Mouse (Mus musculus): ENCODE measurements at regions not wholly inside any gene's neighbourhood (a gene's known extent, or its start where the extent isn't known, plus 50 kb on each side); places are given as distances from the start of the nearest gene placed in this dataset.

DNA sequence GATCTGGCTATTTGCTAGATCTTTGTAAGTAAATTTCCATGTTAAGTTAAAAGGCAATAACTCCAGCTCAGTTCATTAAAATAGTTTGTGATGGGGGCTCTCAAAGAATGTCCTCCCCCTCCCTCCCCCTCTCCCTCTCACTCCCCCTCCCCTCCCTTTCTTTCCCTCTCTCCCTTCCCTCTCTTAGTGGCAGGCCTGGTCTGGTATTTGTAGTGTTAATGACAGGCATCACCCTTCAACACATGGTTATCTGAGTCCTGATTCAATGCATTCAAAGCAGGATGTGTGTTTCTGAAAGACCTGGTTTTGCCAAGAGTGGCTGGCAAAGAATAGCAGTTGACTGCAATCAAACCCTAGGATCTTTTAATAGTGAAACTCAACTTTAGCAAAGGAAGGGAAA, 383.4 kb upstream of the Mpdz start:
- DNase-seq, result no peak
- no peak overlapping the region for H3K4me2 ChIP-seq
- H3K9ac ChIP-seq, result no peak overlapping the region
- H3K4me1 ChIP-seq (replicated peaks), result no peaks in the 10 kb centered on the region
- no peak overlapping the region for H3K4me3 ChIP-seq (replicated peaks)
- no peak for ATAC-seq (ENCODE audit: low read depth)
- no peaks in the 10 kb centered on the region for H3K27me3 ChIP-seq
- no peaks in the 10 kb centered on the region for H3K36me3 ChIP-seq
- no peaks in the 10 kb centered on the region for H3K9me3 ChIP-seq (replicated peaks)
- H3K27ac ChIP-seq, result no peak overlapping the region

- DNase-seq (no peak), ATAC-seq (ENCODE audit: low read depth) (no peak)
- Histone ChIP-seq H3K27ac (no peak overlapping the region), H3K4me1 (replicated peaks) (no peaks in the 10 kb centered on the region), H3K9ac (no peak overlapping the region), H3K4me3 (replicated peaks) (no peak overlapping the region), H3K27me3 (no peaks in the 10 kb centered on the region), H3K4me2 (no peak overlapping the region), H3K36me3 (no peaks in the 10 kb centered on the region), H3K9me3 (replicated peaks) (no peaks in the 10 kb centered on the region)
- WGBS (ENCODE audit: insufficient replicate concordance), result 42% methylated on average over 3 of the region's 3 CpGs
Observed at GRCm38 (mm10) chr4:81823566-81823965, 381.0 kb upstream of the Mpdz start.

DNA sequence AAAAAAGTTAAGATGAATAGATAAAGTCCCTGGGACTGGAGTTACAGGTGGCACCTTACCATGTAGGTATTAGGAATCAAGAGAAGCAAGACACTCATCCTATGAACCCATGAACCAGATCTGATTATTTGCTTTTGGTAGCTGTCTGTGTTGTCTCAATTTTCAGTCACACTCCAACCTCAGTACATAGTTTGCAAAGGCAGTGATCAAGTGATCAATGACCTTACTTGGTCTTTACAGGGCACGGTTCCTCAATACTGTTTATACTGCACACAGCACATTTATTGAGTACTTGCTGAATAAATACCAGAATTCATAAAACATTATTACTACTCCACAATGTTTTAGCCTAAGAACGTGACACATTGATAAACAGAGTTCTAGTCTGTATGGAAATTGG, 346.7 kb upstream of the Mpdz start:
- ATAC-seq (ENCODE audit: low read depth) (no peak), DNase-seq (no peak)
- H3K27ac ChIP-seq, result no peak overlapping the region
- no peak overlapping the region for H3K9ac ChIP-seq
- no peak overlapping the region for H3K4me3 ChIP-seq (replicated peaks)
- no peak overlapping the region for H3K4me2 ChIP-seq
- no peaks in the 10 kb centered on the region for H3K27me3 ChIP-seq
- WGBS (ENCODE audit: insufficient replicate concordance), result 59% methylated on average over 2 of the region's 2 CpGs
- H3K36me3 ChIP-seq, result no peaks in the 10 kb centered on the region
- H3K4me1 ChIP-seq (replicated peaks), result no peaks in the 10 kb centered on the region
- H3K9me3 ChIP-seq (replicated peaks), result no peaks in the 10 kb centered on the region

DNA sequence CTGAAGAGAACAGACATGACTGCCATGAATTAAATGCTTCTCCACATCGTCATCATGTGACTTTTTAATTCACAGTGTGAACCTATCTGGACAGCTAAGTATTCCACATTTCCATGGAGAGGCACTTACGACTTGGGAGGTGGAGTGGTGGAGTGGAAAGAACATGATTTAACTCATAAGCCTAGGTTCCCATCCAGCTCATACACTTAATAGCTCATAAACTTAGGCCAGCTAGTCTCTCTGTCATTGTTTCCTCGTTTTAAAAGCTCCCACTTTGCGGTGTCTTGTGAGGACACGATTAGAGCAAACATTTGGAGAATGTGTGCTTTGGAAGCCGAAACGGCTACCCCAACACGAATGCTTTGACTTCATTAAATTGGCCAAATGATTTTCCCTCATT, 346.0 kb upstream of the Mpdz start:
- Histone ChIP-seq H3K36me3 (no peaks in the 10 kb centered on the region), H3K9ac (no peak overlapping the region), H3K27me3 (no peaks in the 10 kb centered on the region), H3K4me3 (replicated peaks) (no peak overlapping the region), H3K9me3 (replicated peaks) (no peaks in the 10 kb centered on the region), H3K4me1 (replicated peaks) (no peaks in the 10 kb centered on the region), H3K27ac (no peak overlapping the region), H3K4me2 (no peak overlapping the region)
- DNase-seq, result no peak
- 78% methylated on average over 8 of the region's 8 CpGs for WGBS (ENCODE audit: insufficient replicate concordance)
- ATAC-seq (ENCODE audit: low read depth), result no peak

GRCm38 (mm10) chr4:81781971-81782370, 339.4 kb upstream of the Mpdz start:
- DNase-seq (no peak), ATAC-seq (ENCODE audit: low read depth) (no peak)
- Histone ChIP-seq H3K27ac (no peak overlapping the region), H3K27me3 (no peaks in the 10 kb centered on the region), H3K4me2 (no peak overlapping the region), H3K9ac (no peak overlapping the region), H3K9me3 (replicated peaks) (no peaks in the 10 kb centered on the region), H3K4me3 (replicated peaks) (no peak overlapping the region), H3K4me1 (replicated peaks) (no peaks in the 10 kb centered on the region), H3K36me3 (no peaks in the 10 kb centered on the region)
- WGBS (ENCODE audit: insufficient replicate concordance), result 47% methylated on average over 1 of the region's 1 CpGs

DNA sequence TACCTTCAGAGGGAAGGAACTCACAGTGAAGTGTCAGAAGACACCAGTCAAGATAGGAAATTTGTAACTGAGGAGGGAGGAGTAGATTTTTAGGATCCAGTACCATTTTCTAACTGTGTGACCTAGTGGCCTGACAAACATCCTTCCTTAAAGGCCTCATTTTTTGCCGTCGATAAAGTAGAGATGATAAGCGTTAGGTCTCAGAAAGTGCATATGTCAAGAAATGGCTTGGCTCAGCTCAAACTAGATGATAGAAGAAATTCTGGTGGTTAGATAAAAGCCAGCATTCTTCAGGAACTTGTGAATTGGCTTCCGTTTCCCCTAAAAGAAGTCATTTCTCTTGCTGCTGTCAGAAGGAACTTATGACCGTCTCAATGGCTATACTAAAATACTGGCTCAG, 324.1 kb upstream of the Mpdz start:
- no peaks in the 10 kb centered on the region for H3K36me3 ChIP-seq
- ATAC-seq (ENCODE audit: low read depth) (no peak), DNase-seq (no peak)
- no peaks in the 10 kb centered on the region for H3K9me3 ChIP-seq (replicated peaks)
- no peak overlapping the region for H3K9ac ChIP-seq
- no peak overlapping the region for H3K4me2 ChIP-seq
- 25% methylated on average over 5 of the region's 5 CpGs for WGBS (ENCODE audit: insufficient replicate concordance)
- H3K4me1 ChIP-seq (replicated peaks), result no peaks in the 10 kb centered on the region
- H3K27ac ChIP-seq, result no peak overlapping the region
- no peaks in the 10 kb centered on the region for H3K27me3 ChIP-seq
- no peak overlapping the region for H3K4me3 ChIP-seq (replicated peaks)

DNA sequence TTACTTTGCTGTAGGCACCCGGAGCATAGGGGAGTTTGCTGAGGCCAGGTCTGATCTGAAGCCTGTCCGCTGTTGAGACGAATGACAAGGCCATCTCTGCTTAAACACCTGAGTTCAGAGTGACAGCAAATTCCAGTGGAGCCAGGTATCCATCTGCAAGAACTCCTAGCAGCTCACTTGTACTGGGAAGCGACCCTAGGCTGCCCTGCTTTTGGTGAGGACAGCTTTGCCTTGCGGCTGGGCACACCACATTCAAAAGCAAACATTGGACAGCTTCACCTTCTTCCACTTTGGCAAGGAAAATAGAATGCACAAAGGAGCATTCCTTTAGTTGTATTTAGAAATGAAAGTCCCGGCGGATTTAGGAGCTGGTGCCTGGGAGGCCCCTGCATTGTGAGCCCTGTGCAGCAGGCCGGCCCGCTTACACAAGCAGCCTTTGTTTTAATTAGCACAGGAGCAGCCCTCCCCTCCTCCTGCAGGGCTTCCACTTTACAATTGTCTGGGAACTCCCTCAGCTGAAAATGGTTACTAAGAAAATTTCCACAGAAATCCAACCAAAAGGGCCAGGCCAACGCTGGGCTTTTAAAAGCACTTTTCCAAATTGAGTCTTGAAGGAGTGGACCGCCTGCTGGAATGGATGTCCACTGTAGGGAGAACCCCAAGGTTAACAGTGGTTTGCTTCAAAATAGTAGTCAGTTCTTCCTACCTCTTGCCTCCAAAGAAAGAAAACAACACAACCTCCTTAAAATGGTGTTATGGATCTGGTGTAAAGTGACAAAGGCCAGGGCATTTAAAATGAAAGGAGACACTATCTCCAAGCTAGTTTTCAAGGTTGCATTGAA, 321.6 kb upstream of the Mpdz start:
- WGBS (ENCODE audit: insufficient replicate concordance), result 52% methylated on average over 11 of the region's 11 CpGs
- no peaks in the 10 kb centered on the region for H3K36me3 ChIP-seq
- no peak overlapping the region for H3K4me3 ChIP-seq (replicated peaks)
- no peaks in the 10 kb centered on the region for H3K4me1 ChIP-seq (replicated peaks)
- H3K9ac ChIP-seq, result no peak overlapping the region
- H3K27me3 ChIP-seq, result no peaks in the 10 kb centered on the region
- H3K4me2 ChIP-seq, result no peak overlapping the region
- H3K27ac ChIP-seq, result no peak overlapping the region
- DNase-seq, result no peak
- H3K9me3 ChIP-seq (replicated peaks), result no peaks in the 10 kb centered on the region
- ATAC-seq (ENCODE audit: low read depth), result no peak

DNA sequence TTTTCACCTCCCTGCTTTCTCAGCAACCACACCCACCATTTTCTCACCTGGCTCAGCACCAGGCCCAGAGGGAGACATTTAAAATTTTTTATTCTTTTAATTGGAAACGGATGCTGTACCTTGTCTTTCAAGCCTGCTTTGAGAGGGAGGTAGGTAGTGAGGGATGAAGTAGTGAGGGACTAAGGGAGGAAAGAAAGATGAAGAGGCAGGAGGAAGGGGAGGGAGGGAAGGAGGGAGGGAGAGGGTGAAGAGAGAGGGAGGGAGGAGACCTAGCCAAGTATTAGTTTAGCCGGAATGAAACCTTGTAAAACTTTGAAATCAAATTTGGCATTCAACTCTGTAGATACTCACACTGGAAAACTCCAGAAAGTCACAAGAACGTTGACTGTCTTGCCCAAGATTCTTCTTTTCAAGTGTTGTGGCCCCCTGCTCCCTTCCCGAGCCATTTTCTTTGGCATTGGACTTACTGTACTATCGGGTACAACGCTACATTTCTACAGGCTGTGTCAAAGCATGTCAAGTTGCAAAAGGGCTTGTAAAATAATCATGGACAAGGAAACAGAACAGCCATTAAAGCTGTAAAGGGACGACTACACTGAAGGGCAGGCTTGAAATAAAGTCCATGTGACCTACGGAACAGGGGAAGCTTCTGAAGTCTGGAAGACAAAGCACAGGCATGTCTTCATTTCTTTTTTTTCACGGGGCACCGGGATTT, 320.9 kb upstream of the Mpdz start:
- H3K4me3 ChIP-seq (replicated peaks), result no peak overlapping the region
- ATAC-seq (ENCODE audit: low read depth) (no peak), DNase-seq (no peak)
- no peaks in the 10 kb centered on the region for H3K36me3 ChIP-seq
- no peak overlapping the region for H3K4me2 ChIP-seq
- no peak overlapping the region for H3K9ac ChIP-seq
- no peaks in the 10 kb centered on the region for H3K9me3 ChIP-seq (replicated peaks)
- no peaks in the 10 kb centered on the region for H3K27me3 ChIP-seq
- H3K27ac ChIP-seq, result no peak overlapping the region
- 45% methylated on average over 10 of the region's 10 CpGs for WGBS (ENCODE audit: insufficient replicate concordance)
- H3K4me1 ChIP-seq (replicated peaks), result no peaks in the 10 kb centered on the region

DNA sequence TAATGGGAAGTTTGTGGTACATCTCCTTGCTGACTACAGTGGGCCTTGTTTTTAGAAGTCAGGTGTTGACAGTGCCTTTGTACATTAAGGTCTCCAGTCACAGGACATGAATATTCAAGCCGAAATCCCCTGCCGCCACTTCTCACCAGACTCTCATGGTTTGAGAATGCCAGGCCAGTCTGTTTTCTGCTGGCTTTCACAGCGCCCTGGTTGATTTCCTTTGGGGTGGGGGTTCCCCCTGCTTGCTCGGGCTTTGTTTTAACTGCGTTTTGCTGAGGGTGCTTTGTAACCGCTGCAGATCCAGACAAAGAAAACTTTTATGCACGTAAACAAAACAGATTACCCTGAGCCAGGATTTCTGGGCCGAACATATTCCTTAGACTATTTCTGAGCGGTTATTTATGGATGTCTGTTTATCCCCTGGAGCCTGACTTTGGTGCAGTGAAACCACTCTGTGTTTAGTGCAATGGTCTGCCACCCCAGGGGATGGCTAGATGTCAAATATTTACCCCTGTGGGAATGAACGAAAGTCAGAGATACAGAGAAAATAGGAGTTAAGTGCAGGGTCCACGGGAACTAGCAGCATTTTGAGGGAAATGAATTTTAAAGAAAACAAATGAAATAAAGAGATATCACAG, 320.1 kb upstream of the Mpdz start:
- H3K27me3 ChIP-seq, result no peaks in the 10 kb centered on the region
- no peaks in the 10 kb centered on the region for H3K9me3 ChIP-seq (replicated peaks)
- DNase-seq, result no peak
- no peak overlapping the region for H3K4me3 ChIP-seq (replicated peaks)
- no peaks in the 10 kb centered on the region for H3K36me3 ChIP-seq
- H3K27ac ChIP-seq, result no peak overlapping the region
- no peak for ATAC-seq (ENCODE audit: low read depth)
- no peaks in the 10 kb centered on the region for H3K4me1 ChIP-seq (replicated peaks)
- 46% methylated on average over 11 of the region's 11 CpGs for WGBS (ENCODE audit: insufficient replicate concordance)
- H3K4me2 ChIP-seq, result no peak overlapping the region
- no peak overlapping the region for H3K9ac ChIP-seq

DNA sequence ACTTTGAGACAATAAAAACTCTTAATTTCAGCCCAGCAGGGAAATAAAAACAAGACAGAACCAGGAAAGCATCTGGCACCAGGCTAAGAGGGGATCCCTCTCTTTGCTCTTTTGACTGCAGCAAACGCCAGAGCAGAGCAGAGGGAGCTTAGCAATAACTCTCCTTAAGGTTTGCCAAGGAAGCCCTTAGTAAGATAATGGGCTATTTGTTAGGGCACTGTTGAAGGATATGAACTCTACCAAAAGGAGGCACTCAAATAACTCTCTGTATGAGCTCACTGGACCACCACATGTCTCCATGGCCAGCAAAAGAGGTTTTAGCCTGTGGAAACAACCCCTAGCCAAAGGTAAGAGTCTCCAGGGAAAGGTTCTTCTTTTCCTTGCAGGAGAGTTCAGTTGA, 315.3 kb upstream of the Mpdz start:
- no peak for ATAC-seq (ENCODE audit: low read depth)
- no peaks in the 10 kb centered on the region for H3K4me1 ChIP-seq (replicated peaks)
- no peak overlapping the region for H3K9ac ChIP-seq
- no peaks in the 10 kb centered on the region for H3K27me3 ChIP-seq
- H3K4me2 ChIP-seq, result no peak overlapping the region
- no peaks in the 10 kb centered on the region for H3K9me3 ChIP-seq (replicated peaks)
- WGBS (ENCODE audit: insufficient replicate concordance), result 41% methylated on average over 1 of the region's 1 CpGs
- no peak overlapping the region for H3K4me3 ChIP-seq (replicated peaks)
- no peaks in the 10 kb centered on the region for H3K36me3 ChIP-seq
- H3K27ac ChIP-seq, result no peak overlapping the region
- DNase-seq, result no peak

- Histone ChIP-seq H3K4me2 (no peak overlapping the region), H3K9me3 (replicated peaks) (no peaks in the 10 kb centered on the region), H3K36me3 (no peaks in the 10 kb centered on the region), H3K27ac (no peak overlapping the region), H3K4me3 (replicated peaks) (no peak overlapping the region), H3K4me1 (replicated peaks) (no peaks in the 10 kb centered on the region), H3K27me3 (no peaks in the 10 kb centered on the region), H3K9ac (no peak overlapping the region)
- WGBS (ENCODE audit: insufficient replicate concordance), result 59% methylated on average over 18 of the region's 18 CpGs
- ATAC-seq (ENCODE audit: low read depth) (no peak), DNase-seq (no peak)
Observed at GRCm38 (mm10) chr4:81744629-81745509, 302.3 kb upstream of the Mpdz start.

Data from liver, embryonic 13.5 days (tissue).